In the genomic region with DNA sequence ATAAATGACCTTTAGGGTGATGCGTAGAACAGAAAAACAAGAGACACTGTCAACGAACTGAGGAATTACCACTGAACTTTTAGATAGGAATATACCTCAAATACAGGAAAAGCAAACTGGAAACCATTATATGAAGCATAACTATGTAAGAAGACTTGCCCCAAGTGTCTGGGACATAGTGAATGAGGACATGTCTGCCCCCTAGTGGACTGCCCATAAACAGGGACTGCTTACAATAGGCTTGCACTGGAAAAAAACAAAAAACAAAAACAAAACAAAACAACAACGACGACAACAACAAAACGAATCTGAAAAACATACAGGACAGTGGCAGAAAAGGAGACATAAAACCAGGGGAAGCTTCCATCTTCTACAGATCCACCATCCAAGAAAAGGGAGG, we compare ENCODE assay signal across 8 mouse cellular contexts.
DNase-seq lines count a peak whose midpoint lies in the region; ATAC-seq lines count a peak whose summit lies in the region.

No protein-coding gene starts in this region.

- no peak for ATAC-seq in embryonic facial prominence, embryonic 15.5 days (ENCODE audit: insufficient number of reproducible peaks, low FRiP score, low TSS enrichment, low read depth)

- DNase-seq in cerebellum, adult 18-20 months: peak; percentile 40 to 57
- no peak for DNase-seq in cerebellum, postnatal 4 days (ENCODE audit: low spot score in 2 of 2)
- peak; percentile 59 for DNase-seq in layer of hippocampus, adult 11-12 months (ENCODE audit: low spot score)
- no peak for DNase-seq in layer of hippocampus, postnatal 36 days
- DNase-seq in R1 (ENCODE audit: low read depth, low spot score): peak; percentile 72
- peak; percentile 39 for DNase-seq in lung, postnatal 25 days (ENCODE audit: low spot score)
- no peak for DNase-seq in neural tube, embryonic 10.5 days (ENCODE audit: extremely low spot score, low spot score)

- H3K4me3 ChIP-seq in embryonic facial prominence, embryonic 15.5 days (replicated peaks): no peak overlapping the region

- peak overlapping the region; percentile 58; the same call in 1 of the 2 replicates for H3K27ac ChIP-seq in embryonic facial prominence, embryonic 15.5 days (replicated peaks)

- 83% methylated on average over 5 of the region's 5 CpGs for WGBS in embryonic facial prominence, embryonic 15.5 days

- H3K9ac ChIP-seq in embryonic facial prominence, embryonic 15.5 days: no peak overlapping the region

- no peaks in the 10 kb centered on the region for H3K36me3 ChIP-seq in embryonic facial prominence, embryonic 15.5 days

- peaks cover 39% of the 10 kb centered on the region for H3K4me1 ChIP-seq in embryonic facial prominence, embryonic 15.5 days

- no peaks in the 10 kb centered on the region for H3K9me3 ChIP-seq in embryonic facial prominence, embryonic 15.5 days (replicated peaks)

- no peaks in the 10 kb centered on the region for H3K27me3 ChIP-seq in embryonic facial prominence, embryonic 15.5 days

- H3K4me2 ChIP-seq in embryonic facial prominence, embryonic 15.5 days (replicated peaks): no peak overlapping the region

Comparison
In these comparisons a context has a peak if more than half of its experiments do, and no peak if none do; other contexts are left out.
1. DNase-seq: peak in cerebellum, adult 18-20 months (2 of 2), layer of hippocampus, adult 11-12 months (single experiment), R1 (single experiment) and lung, postnatal 25 days (single experiment); none in cerebellum, postnatal 4 days (0 of 2), layer of hippocampus, postnatal 36 days (0 of 2) and neural tube, embryonic 10.5 days (single experiment).